ENCODE assay signal across 7 mouse cellular contexts in genomic region chr1:133609771-133610502, GRCm38 (mm10). TPM values are rescaled to one million over a fixed set of nuclear protein-coding genes. Genes with fewer than 3 reads are reported as not detected.
DNase-seq lines count a peak whose midpoint lies in the region; ATAC-seq lines count a peak whose summit lies in the region.

Gene Snrpe (minus strand): TSS chr1:133610291.

- H3K4me3 ChIP-seq in embryonic facial prominence, embryonic 12.5 days, result peak within 1 kb of the TSS; percentile 94
- peak within 1 kb of the TSS; percentile 90 for H3K4me3 ChIP-seq in limb, embryonic 11.5 days (ENCODE audit: low read depth, low read length)
- H3K4me3 ChIP-seq in midbrain, embryonic 14.5 days (replicated peaks; ENCODE audit: low read depth, low read length), result peak within 1 kb of the TSS; percentile 96

- H3K4me1 ChIP-seq in embryonic facial prominence, embryonic 12.5 days, result peaks cover 7% of the 10 kb centered on the region; the same call in 1 of the 2 replicates
- H3K4me1 ChIP-seq in limb, embryonic 11.5 days (ENCODE audit: control insufficient read depth, insufficient read depth, low read length), result 0 out of 2 replicates have a peak, but pooled peaks cover 2% of the 10 kb centered on the region
- H3K4me1 ChIP-seq in midbrain, embryonic 14.5 days (ENCODE audit: control insufficient read depth, insufficient read depth, low read length), result peaks cover 7% of the 10 kb centered on the region; the same call in 1 of the 2 replicates

- peak within 1 kb of the TSS; percentile 66 for H3K4me2 ChIP-seq in embryonic facial prominence, embryonic 12.5 days (replicated peaks)
- H3K4me2 ChIP-seq in limb, embryonic 11.5 days (ENCODE audit: low read depth, severe bottlenecking), result peak within 1 kb of the TSS; percentile 65
- H3K4me2 ChIP-seq in midbrain, embryonic 14.5 days (ENCODE audit: low read length), result peak within 1 kb of the TSS; percentile 78

- DNase-seq in adrenal gland, postnatal 25 days, result peak; percentile 98
- DNase-seq in heart, adult 11 months, result peak; percentile 99
- peak; percentile 95 for DNase-seq in kidney, adult 18-20 months
- peak; percentile 100 for DNase-seq in limb, embryonic 11.5 days (ENCODE audit: low spot score)
- peak; percentile 100 for DNase-seq in midbrain, embryonic 14.5 days
- peak; percentile 91 to 92 for DNase-seq in spleen, adult 18-20 months

- H3K9ac ChIP-seq in embryonic facial prominence, embryonic 12.5 days, result peak within 1 kb of the TSS; percentile 96
- H3K9ac ChIP-seq in limb, embryonic 11.5 days (ENCODE audit: low read length), result peak within 1 kb of the TSS; percentile 84
- peak within 1 kb of the TSS; percentile 93 for H3K9ac ChIP-seq in midbrain, embryonic 14.5 days (replicated peaks; ENCODE audit: low read length)

- under 1% methylated on average over 73 of the region's 73 CpGs for WGBS in embryonic facial prominence, embryonic 12.5 days
- under 1% methylated on average over 73 of the region's 73 CpGs for WGBS in limb, embryonic 11.5 days
- under 1% methylated on average over 73 of the region's 73 CpGs for WGBS in midbrain, embryonic 14.5 days

- no peaks in the 10 kb centered on the region for H3K9me3 ChIP-seq in embryonic facial prominence, embryonic 12.5 days
- H3K9me3 ChIP-seq in limb, embryonic 11.5 days (ENCODE audit: control insufficient read depth, low read length), result no peaks in the 10 kb centered on the region
- H3K9me3 ChIP-seq in midbrain, embryonic 14.5 days (ENCODE audit: control insufficient read depth, low read length), result no peaks in the 10 kb centered on the region

- peak; percentile 95 for ATAC-seq in embryonic facial prominence, embryonic 12.5 days (ENCODE audit: insufficient number of reproducible peaks, insufficient read depth, low FRiP score, low TSS enrichment)
- ATAC-seq in limb, embryonic 11.5 days (ENCODE audit: insufficient number of reproducible peaks, low FRiP score, low TSS enrichment, low read depth), result peak; percentile 94
- ATAC-seq in midbrain, embryonic 14.5 days (ENCODE audit: low FRiP score, low TSS enrichment), result peak; percentile 98

- peaks cover 42% of the 10 kb centered on the region for H3K36me3 ChIP-seq in embryonic facial prominence, embryonic 12.5 days
- H3K36me3 ChIP-seq in limb, embryonic 11.5 days (ENCODE audit: control insufficient read depth, insufficient read depth, low read length), result peaks cover 18% of the 10 kb centered on the region
- H3K36me3 ChIP-seq in midbrain, embryonic 14.5 days (ENCODE audit: control insufficient read depth, insufficient read depth, low read length), result peaks cover 37% of the 10 kb centered on the region

- no peaks in the 10 kb centered on the region for H3K27me3 ChIP-seq in embryonic facial prominence, embryonic 12.5 days
- no peaks in the 10 kb centered on the region for H3K27me3 ChIP-seq in limb, embryonic 11.5 days (ENCODE audit: control insufficient read depth, insufficient read depth, low read length)
- H3K27me3 ChIP-seq in midbrain, embryonic 14.5 days (ENCODE audit: control insufficient read depth, insufficient read depth, low read length), result no peaks in the 10 kb centered on the region

- H3K27ac ChIP-seq in embryonic facial prominence, embryonic 12.5 days, result peak within 1 kb of the TSS; percentile 92
- peak within 1 kb of the TSS; percentile 87; the same call in 1 of the 2 replicates for H3K27ac ChIP-seq in limb, embryonic 11.5 days (replicated peaks; ENCODE audit: low read depth, low read length)
- H3K27ac ChIP-seq in midbrain, embryonic 14.5 days (replicated peaks; ENCODE audit: low read depth, low read length), result peak within 1 kb of the TSS; percentile 93

RNA-seq across cellular contexts. Expression of gene Snrpe, which starts in this region (rescaled TPM):
- 107 and 123 TPM in 2 replicates for total RNA-seq in adrenal gland, postnatal 25 days (2021)
- polyA plus RNA-seq in embryonic facial prominence, embryonic 12.5 days (2016; fragmentation: Nextera tagmentation; extraction: Ambion mirVana), result 701 and 762 TPM in 2 replicates
- 911 and 951 TPM in 2 replicates for polyA plus RNA-seq in limb, embryonic 11.5 days (2014; fragmentation: Nextera tagmentation; extraction: Ambion mirVana)
- 540 and 556 TPM in 2 replicates for polyA plus RNA-seq in midbrain, embryonic 14.5 days (2014; fragmentation: Nextera tagmentation; extraction: Ambion mirVana)

Comparison
In these comparisons a context has a peak if more than half of its experiments do, and no peak if none do; other contexts are left out.
1. Peak in every context shown above with its lines: DNase-seq, ATAC-seq, H3K4me3 ChIP-seq and H3K27ac ChIP-seq.